Mouse (Mus musculus): ENCODE data around the gene Dnaja3.

- no peak for TF ChIP-seq CTCF (IDR thresholded peaks at IDR 0.05)
- TF ChIP-seq EP300 (IDR thresholded peaks at IDR 0.05), result no peak
Observed at GRCm38 (mm10) chr16:4678080-4678479, 38.3 kb downstream of the Dnaja3 start.
